Mouse (Mus musculus) thymus, postnatal 14 days (tissue): ENCODE measurements around the gene Nrtn.

ENCODE experiments used
- DNase-seq: peaks from one replicate; pipeline ENCODE4 v3.0.0; 2021

Gene Nrtn

GRCm38 (mm10) chr17:56762769-56763731 is 5.7 kb upstream of the Nrtn start:
- peak; percentile 69 for DNase-seq

GRCm38 (mm10) chr17:56761991-56762410 is 4.7 kb upstream of the Nrtn start:
- DNase-seq: peak; percentile 97

DNA sequence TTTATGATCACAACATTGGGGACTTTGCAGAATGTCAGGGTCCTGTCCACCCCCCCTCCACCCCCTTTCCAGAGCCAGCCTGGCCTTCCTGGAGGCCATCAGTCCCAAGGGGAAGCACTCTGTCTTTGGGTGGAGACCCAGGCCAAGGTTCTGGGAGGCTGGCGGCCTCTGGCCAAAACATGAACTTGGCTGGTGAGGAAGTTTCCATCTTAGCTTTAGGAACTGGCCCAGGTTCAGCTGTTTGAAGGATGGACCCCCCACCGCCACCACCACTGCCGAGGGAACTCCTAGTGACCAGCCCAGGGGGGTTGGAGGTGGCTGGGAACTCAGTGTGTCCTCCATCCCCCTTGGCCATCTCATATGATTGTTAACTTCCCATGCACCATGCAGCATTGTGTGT is 3.7 kb upstream of the Nrtn start:
- no peak for DNase-seq

GRCm38 (mm10) chr17:56759261-56759660 is 1.9 kb upstream of the Nrtn start:
- DNase-seq: no peak

DNA sequence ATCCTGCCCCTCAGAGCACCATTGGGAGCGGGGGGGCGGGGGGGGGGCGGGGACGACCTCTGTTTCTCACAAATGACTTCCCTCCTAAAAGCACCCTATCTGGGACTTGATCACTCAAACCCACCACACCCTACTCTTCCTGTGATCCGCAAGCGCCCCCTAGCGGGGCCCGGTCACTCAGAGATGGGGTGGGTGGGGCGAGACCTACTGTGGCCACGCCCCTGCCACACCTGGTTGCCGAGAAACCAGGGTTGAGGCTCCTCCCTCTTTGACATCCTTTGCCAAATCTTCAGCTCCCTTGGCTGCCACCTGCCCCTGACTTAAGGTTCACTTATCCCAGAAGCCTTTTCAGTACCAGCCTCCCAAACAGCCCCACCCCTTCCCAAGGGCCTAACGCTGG is 802 bp upstream of the Nrtn start:
- peak; percentile 90 for DNase-seq

DNA sequence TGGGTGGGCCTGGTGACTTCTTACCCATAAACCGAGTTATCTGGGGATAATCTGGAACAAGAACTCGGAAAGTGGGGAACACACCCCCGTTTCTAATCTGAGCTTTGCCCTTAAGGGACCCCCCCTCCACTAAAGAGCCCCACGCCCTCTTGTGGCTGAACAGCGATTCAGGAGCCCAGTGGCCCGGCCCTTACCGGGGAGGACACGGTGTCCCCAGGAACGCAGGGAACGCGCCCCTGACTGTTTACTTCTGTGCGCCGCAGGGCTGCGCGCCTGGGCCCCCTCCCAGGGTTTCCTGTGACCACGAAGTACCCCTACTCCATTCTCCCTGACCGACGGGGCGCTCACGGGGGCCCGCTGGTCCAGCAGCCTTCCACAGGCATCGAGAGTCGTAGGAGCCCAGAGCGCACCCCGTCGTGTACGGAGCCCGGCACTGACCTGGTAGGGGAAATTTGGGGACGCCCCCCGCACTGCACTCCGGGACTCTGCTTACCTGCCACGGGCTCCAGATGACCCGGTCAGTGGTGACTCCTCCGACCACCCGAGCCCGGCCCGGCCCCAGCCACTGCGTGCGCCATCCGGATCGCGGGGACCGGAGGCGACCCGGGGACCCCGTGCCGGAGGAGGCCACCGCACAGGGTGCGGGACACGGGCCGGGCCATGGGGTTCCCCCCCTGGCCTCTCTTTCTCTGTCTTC is 479 bp downstream of the Nrtn start:
- DNase-seq: peak; percentile 56

GRCm38 (mm10) chr17:56754271-56755185 is 2.8 kb downstream of the Nrtn start:
- peak; percentile 43 for DNase-seq

- DNase-seq: peak; percentile 9
These were observed 3.9 kb downstream of the Nrtn start for GRCm38 (mm10) chr17:56753452-56753851.

DNA sequence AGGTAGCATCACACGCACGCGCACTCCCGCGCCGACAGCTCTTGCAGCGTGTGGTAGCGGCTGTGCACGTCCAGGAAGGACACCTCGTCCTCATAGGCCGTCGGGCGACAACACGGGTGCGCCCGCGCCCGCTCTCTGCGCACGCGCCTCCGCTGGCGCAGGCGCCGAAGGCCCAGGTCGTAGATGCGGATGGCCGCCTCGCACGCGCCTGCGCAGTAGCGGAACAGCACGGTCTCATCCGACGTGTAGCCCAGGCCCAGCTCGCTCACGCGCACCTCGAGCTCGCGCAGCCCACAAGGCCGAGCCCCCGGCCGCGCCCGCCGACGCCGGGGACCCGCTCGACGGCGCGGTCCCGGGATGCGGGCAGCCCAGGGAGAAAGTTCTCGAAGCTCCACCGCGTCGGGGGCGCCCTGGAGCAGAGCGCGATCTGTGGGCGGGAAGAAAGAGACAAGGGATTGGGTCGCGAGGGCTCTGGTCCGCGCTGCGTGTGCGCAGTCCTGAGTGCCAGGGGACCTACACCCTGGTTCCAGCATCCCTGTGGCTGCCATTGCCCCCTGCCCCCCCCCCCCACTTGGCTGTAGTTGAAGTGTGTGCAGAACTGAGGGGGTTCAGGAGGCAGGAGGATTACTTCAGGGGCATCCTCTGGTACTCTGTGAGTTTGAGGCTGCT is 5.8 kb downstream of the Nrtn start:
- DNase-seq: no peak

GRCm38 (mm10) chr17:56744173-56744572 is 13.2 kb downstream of the Nrtn start:
- DNase-seq: no peak

DNA sequence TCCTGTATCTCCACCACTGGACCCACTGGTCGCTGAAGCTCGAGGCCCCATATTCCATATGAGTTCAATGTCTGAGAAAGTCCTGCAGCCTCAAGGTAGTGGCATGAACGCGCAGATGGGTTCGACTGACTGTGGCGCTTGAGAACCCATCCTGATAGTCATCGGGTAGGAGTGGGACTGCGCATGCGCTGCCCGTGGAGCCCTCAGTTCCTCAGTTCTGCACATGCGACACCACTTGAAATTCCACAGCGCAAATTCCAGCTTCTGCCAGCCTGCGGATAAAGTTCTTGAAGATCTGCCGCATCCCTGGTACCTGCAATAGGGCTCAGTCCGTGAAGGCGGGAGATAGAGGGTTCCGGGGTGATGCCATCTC is 16.6 kb downstream of the Nrtn start:
- no peak for DNase-seq

DNA sequence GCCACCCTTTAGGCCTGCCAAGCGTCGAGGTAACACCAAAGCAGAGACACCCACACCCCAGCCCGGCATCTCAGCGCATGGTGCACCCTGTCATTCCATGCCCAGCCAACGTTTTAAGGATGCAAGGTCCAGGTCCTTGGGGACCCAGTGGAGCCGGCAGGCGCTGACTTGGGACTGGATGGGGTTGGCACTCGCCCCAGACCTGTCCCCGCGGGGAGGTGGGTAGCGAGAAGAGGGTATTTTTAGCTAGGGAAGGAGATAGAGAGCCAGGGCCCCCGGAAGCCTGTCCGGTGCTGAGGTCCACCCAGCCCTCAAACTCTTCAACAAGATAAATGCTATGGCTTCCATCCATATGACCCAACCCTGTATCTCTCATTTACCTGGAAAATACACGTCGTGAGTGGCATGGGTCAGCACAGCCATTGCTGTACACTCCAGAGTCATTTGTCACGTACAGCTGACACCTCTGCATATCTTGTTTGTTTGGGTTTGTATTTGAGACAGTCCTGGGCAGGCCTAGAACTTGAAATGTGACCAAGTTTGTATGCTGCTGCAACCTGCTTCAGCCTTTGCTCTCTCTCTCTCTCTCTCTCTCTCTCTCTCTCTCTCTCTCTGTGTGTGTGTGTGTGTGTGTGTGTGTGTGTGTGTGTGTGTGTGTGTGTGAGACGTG is 17.1 kb downstream of the Nrtn start:
- DNase-seq: no peak

- no peak for DNase-seq
These were observed 19.1 kb downstream of the Nrtn start for GRCm38 (mm10) chr17:56738221-56738620.

DNA sequence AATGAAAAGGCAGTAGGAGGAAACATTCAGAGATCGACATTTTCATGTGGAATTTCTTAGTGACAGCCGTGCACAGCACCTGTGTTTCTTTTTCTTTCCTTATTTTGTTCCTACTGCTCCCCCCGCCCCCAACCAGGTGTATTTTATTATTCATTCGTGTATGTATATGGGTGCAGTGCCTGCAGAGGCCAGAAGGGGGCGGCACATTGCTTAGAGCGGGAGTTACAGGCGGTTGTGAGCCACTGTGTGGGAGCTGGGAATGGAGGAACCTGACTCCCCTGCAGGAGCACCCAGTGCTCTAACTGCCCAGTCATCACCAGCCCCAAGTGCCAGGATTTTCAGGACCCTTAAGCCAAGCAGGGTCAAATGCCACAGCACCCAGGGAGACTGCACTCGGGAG is 20.8 kb downstream of the Nrtn start:
- peak; percentile 42 for DNase-seq

DNA sequence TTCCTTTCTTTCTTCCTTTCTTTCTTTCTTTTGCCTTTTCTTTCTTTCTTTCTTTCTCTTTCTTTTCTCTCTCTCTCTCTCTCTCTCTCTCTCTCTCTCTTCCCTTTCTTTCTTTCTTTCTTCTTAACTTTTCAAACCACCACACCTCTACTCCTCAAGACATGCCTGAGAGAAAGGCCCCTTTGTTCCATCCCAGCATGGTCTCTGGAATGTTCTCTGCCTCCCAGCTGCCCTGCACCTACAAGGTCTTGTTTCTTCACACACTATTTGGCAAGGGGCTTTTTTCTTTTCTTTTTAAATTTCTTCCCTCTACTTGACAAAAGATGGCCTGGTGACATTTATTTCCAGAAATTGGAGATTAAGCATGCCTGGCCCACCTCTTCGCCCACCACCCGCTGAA is 27.7 kb downstream of the Nrtn start:
- DNase-seq: no peak

- DNase-seq: no peak
These were observed 28.2 kb downstream of the Nrtn start for GRCm38 (mm10) chr17:56729151-56729550.

DNA sequence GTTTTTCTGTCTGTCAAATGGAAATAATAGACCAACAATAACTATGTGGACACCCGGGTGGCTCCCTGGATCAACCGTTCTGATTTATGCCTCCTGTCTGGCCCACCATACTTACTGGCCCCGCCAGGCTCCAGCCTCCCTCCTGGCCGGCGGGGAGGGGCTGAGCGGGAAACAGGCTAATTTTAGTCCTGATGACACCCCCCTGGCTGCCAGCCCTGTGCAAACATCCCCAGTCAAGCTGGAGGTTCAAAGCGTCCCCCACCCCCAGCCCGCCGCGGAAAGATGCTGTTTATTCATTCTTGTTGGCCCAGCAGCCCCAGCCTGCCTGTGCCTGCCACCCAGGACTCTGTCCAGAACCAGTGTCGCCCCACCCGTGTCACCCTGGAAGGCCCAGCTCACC is 29.2 kb downstream of the Nrtn start:
- no peak for DNase-seq

DNA sequence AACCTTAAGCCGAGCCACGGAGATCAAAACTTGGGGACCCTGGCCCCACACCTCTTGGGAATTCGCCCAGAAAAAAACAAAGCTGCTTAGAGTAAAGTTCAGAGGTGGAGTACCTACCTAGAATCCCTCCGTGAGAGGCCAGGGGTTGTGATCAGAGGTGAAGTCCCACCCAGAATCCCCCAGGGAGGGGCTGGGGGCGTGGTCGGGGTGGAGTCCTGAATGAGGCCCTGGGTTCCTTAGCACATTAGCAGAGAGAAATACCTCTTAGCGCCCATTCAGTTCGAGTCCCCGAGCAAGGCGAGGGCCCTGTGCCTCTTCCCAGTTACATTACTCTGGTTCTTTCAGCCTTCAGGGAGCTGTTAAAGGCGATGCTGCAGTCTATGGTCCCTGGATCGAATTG is 29.7 kb downstream of the Nrtn start:
- DNase-seq: no peak

DNA sequence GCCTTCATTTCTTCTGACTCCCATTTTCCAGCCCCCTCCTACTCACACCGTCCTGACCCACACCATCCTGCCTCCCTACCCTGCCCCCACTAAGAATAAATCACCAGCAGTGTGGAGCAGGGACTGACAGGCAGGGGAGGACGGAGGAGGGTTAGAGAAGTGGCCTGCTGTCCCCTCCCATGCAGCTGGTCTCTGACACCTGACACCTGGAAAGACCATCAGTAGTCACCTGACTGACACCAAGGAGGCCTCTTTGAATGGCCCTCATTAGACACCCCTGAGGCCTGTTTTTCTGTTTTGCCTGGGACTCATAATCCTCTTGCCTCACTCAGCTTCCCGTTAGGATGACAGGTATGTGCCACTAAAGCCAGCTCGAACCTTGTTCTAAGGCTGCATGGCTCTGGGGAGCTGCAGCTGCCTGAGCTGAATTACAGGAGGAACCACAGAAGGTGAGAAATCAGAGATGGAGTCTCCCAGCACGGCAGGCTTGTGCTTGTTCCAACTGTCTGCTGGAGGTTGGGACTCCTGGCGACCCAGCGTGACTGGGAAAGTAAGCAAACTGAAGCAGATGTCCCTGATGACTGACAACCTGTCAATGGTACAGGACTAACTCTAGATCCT is 30.2 kb downstream of the Nrtn start:
- no peak for DNase-seq

- DNase-seq: no peak
These were observed 33.7 kb downstream of the Nrtn start for GRCm38 (mm10) chr17:56723419-56724161.

DNA sequence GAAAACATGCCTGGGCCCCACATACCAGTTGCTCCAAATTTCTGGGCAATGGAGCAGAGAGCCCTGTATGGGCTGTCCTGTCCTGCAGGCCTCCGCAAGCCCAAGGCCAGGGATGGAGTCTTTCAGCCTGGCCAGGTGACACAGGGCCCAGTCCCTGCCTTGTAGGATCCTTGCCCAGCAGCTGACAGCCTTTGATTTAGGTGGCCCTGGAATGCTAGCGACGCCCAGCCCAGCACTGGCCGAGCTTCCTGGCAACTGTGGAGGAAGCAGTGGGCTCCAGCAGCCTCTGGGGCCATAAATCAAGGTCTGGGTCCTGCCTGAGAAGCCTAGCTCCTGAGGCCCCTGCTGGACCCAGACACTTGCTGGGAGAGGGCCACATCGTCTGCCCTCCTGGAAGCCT is 34.9 kb downstream of the Nrtn start:
- DNase-seq: no peak
